Mouse (Mus musculus) midbrain, embryonic 16.5 days (tissue): ENCODE data around the gene Ccnd3. TPM values are rescaled to one million over a fixed set of nuclear protein-coding genes. Genes with fewer than 3 reads are reported as not detected.
A peak's percentile ranks its signal among the peaks of the same experiment; 100 is the strongest.

Experiments used
- ATAC-seq: fragments of 200-750 bp; cut with Nextera tagmentation; 2 replicates; pipeline ENCODE4 v1.8.0; 2017; ENCODE audit warnings: moderate TSS enrichment
- H3K27ac ChIP-seq: fragments of 300-500 bp; sonication (generic); 2 replicates; pipeline ENCODE4 v1.5.1; 2014; ENCODE audit warnings: mild to moderate bottlenecking, low read length, mixed read lengths
- H3K27me3 ChIP-seq: fragments of 300-500 bp; sonication (generic); 2 replicates; pipeline ENCODE4 v1.6.1; 2014; ENCODE audit warnings: low read depth, low read length, mixed read lengths; ENCODE audit not compliant: control insufficient read depth, insufficient read depth
- H3K36me3 ChIP-seq: fragments of 300-500 bp; sonication (generic); 2 replicates; pipeline ENCODE4 v1.6.1; 2014; ENCODE audit warnings: mild to moderate bottlenecking, low read length, moderate library complexity, mixed read lengths; ENCODE audit not compliant: control insufficient read depth, insufficient read depth
- H3K4me1 ChIP-seq: fragments of 300-500 bp; sonication (generic); 2 replicates; pipeline ENCODE4 v1.6.1; 2014; ENCODE audit warnings: mild to moderate bottlenecking, low read length, mixed read lengths; ENCODE audit not compliant: control insufficient read depth, insufficient read depth
- H3K4me2 ChIP-seq: fragments of 300-500 bp; sonication (generic); 2 replicates; pipeline ENCODE4 v1.6.1; 2014; ENCODE audit warnings: mild to moderate bottlenecking, low read length, mixed read lengths
- H3K4me3 ChIP-seq: fragments of 300-500 bp; sonication (generic); 2 replicates; pipeline ENCODE4 v1.5.1; 2014; ENCODE audit warnings: low read depth, mild to moderate bottlenecking, low read length, moderate library complexity, mixed read lengths
- H3K9ac ChIP-seq: fragments of 300-500 bp; sonication (generic); 2 replicates; pipeline ENCODE4 v1.6.1; 2014; ENCODE audit warnings: low read depth, low read length, mixed read lengths
- H3K9me3 ChIP-seq: fragments of 300-500 bp; sonication (generic); replicated peaks from 2 replicates; pipeline ENCODE4 v1.6.1; 2014; ENCODE audit warnings: mild to moderate bottlenecking, low read length, mixed read lengths; ENCODE audit not compliant: control insufficient read depth, poor library complexity, severe bottlenecking
- WGBS: fragments of 180-500 bp; shearing (Covaris S2); extraction: QIAGEN DNeasy Blood & Tissue Kit; methylation state at CpG from one replicate; pipeline ENCODE4 v1.1.7; 2014; 5-methylcytosine and 5-hydroxymethylcytosine counted together
- polyA plus RNA-seq: library from polyadenylated mRNA; unstranded; fragments of >200 nt; fragmentation: Nextera tagmentation; extraction: Ambion mirVana; gene quantifications from 2 replicates; pipeline ENCODE4 v1.2.1, GENCODE M21; 2015

Gene Ccnd3
- polyA plus RNA-seq, 1 experiment from 2014 or later = 58.4 TPM

GRCm38 (mm10) chr17:47580962-47581361 lies 76.1 kb downstream of the Ccnd3 start:
- ATAC-seq = no peak
- no peaks in the 10 kb centered on the region for H3K4me1 ChIP-seq
- 96% methylated on average over 4 of the region's 4 CpGs for WGBS
- H3K9ac ChIP-seq = no peak overlapping the region
- H3K36me3 ChIP-seq = no peaks in the 10 kb centered on the region
- no peak overlapping the region for H3K4me3 ChIP-seq
- H3K4me2 ChIP-seq = no peak overlapping the region
- no peaks in the 10 kb centered on the region for H3K9me3 ChIP-seq
- H3K27ac ChIP-seq = no peak overlapping the region
- H3K27me3 ChIP-seq = no peaks in the 10 kb centered on the region

GRCm38 (mm10) chr17:47588517-47588916 lies 83.7 kb downstream of the Ccnd3 start:
- 0 out of 2 replicates have a peak, but pooled peaks cover 4% of the 10 kb centered on the region for H3K4me1 ChIP-seq
- no peak for ATAC-seq
- H3K36me3 ChIP-seq = no peaks in the 10 kb centered on the region
- no peak overlapping the region for H3K4me3 ChIP-seq
- H3K27me3 ChIP-seq = no peaks in the 10 kb centered on the region
- WGBS = 89% methylated on average over 8 of the region's 8 CpGs
- no peak overlapping the region for H3K4me2 ChIP-seq
- H3K9ac ChIP-seq = no peak overlapping the region
- H3K9me3 ChIP-seq = no peaks in the 10 kb centered on the region
- H3K27ac ChIP-seq = no peak overlapping the region

GRCm38 (mm10) chr17:47591073-47591472 lies 86.2 kb downstream of the Ccnd3 start:
- H3K4me1 ChIP-seq = peaks cover 24% of the 10 kb centered on the region
- WGBS = 91% methylated on average over 3 of the region's 3 CpGs
- no peak overlapping the region for H3K4me2 ChIP-seq
- no peaks in the 10 kb centered on the region for H3K9me3 ChIP-seq
- no peak overlapping the region for H3K9ac ChIP-seq
- H3K36me3 ChIP-seq = no peaks in the 10 kb centered on the region
- H3K4me3 ChIP-seq = no peak overlapping the region
- H3K27me3 ChIP-seq = no peaks in the 10 kb centered on the region
- no peak overlapping the region for H3K27ac ChIP-seq
- no peak for ATAC-seq

- H3K4me3 ChIP-seq = peak overlapping the region; percentile 71
- no peaks in the 10 kb centered on the region for H3K36me3 ChIP-seq
- peak overlapping the region; percentile 69 for H3K27ac ChIP-seq
- H3K27me3 ChIP-seq = no peaks in the 10 kb centered on the region
- under 1% methylated on average over 57 of the region's 63 CpGs for WGBS
- ATAC-seq = peak; percentile 83
- H3K9ac ChIP-seq = peak overlapping the region; percentile 68
- H3K4me2 ChIP-seq = peak overlapping the region; percentile 99
- H3K4me1 ChIP-seq = peaks cover 30% of the 10 kb centered on the region
- H3K9me3 ChIP-seq = no peaks in the 10 kb centered on the region
Measured at GRCm38 (mm10) chr17:47593215-47593853, 88.5 kb downstream of the Ccnd3 start.

- peak overlapping the region; percentile 68 for H3K9ac ChIP-seq
- H3K36me3 ChIP-seq = no peaks in the 10 kb centered on the region
- ATAC-seq = peak; percentile 4; the same call in 1 of the 2 replicates
- no peaks in the 10 kb centered on the region for H3K27me3 ChIP-seq
- peak overlapping the region; percentile 99 for H3K4me2 ChIP-seq
- WGBS = under 1% methylated on average over 13 of the region's 13 CpGs
- no peaks in the 10 kb centered on the region for H3K9me3 ChIP-seq
- H3K27ac ChIP-seq = peak overlapping the region; percentile 69
- peak overlapping the region; percentile 71 for H3K4me3 ChIP-seq
- H3K4me1 ChIP-seq = peaks cover 30% of the 10 kb centered on the region
Measured at GRCm38 (mm10) chr17:47593854-47594182, 89.0 kb downstream of the Ccnd3 start.

- Histone ChIP-seq H3K9me3 (no peaks in the 10 kb centered on the region), H3K27ac (peak overlapping the region; percentile 69), H3K4me3 (peak overlapping the region; percentile 71), H3K27me3 (no peaks in the 10 kb centered on the region), H3K4me2 (peak overlapping the region; percentile 99), H3K9ac (peak overlapping the region; percentile 68), H3K36me3 (no peaks in the 10 kb centered on the region), H3K4me1 (peaks cover 30% of the 10 kb centered on the region)
- no peak for ATAC-seq
- WGBS = under 1% methylated on average over 40 of the region's 43 CpGs
Measured at GRCm38 (mm10) chr17:47594183-47594968, 89.5 kb downstream of the Ccnd3 start.

GRCm38 (mm10) chr17:47594969-47595247 lies 90.1 kb downstream of the Ccnd3 start:
- peak overlapping the region; percentile 99 for H3K4me2 ChIP-seq
- no peaks in the 10 kb centered on the region for H3K27me3 ChIP-seq
- peaks cover 30% of the 10 kb centered on the region for H3K4me1 ChIP-seq
- H3K9me3 ChIP-seq = no peaks in the 10 kb centered on the region
- H3K27ac ChIP-seq = peak overlapping the region; percentile 69
- 0% methylated on average over 6 of the region's 9 CpGs for WGBS
- H3K4me3 ChIP-seq = peak overlapping the region; percentile 71
- H3K9ac ChIP-seq = peak overlapping the region; percentile 68
- no peaks in the 10 kb centered on the region for H3K36me3 ChIP-seq
- no peak for ATAC-seq

- H3K36me3 ChIP-seq = no peaks in the 10 kb centered on the region
- 1% methylated on average over 20 of the region's 21 CpGs for WGBS
- peak overlapping the region; percentile 69 for H3K27ac ChIP-seq
- H3K4me3 ChIP-seq = peak overlapping the region; percentile 71
- no peaks in the 10 kb centered on the region for H3K27me3 ChIP-seq
- peak overlapping the region; percentile 99 for H3K4me2 ChIP-seq
- ATAC-seq = peak; percentile 25; the same call in 1 of the 2 replicates
- peak overlapping the region; percentile 68 for H3K9ac ChIP-seq
- H3K4me1 ChIP-seq = peaks cover 30% of the 10 kb centered on the region
- H3K9me3 ChIP-seq = no peaks in the 10 kb centered on the region
Measured at GRCm38 (mm10) chr17:47595248-47596161, 90.7 kb downstream of the Ccnd3 start.
